Mouse (Mus musculus) ES-Bruce4 (cell line): ENCODE measurements around the gene Dhx57.

Experiments
- CTCF ChIP-seq: IDR thresholded peaks from one replicate; pipeline ENCODE4 v1.8.1; 2011; ENCODE audit warnings: low read depth, low read length
- POLR2A ChIP-seq: IDR thresholded peaks from one replicate; pipeline ENCODE4 v1.8.1; 2011; ENCODE audit warnings: low read length; ENCODE audit not compliant: insufficient read depth

DNA sequence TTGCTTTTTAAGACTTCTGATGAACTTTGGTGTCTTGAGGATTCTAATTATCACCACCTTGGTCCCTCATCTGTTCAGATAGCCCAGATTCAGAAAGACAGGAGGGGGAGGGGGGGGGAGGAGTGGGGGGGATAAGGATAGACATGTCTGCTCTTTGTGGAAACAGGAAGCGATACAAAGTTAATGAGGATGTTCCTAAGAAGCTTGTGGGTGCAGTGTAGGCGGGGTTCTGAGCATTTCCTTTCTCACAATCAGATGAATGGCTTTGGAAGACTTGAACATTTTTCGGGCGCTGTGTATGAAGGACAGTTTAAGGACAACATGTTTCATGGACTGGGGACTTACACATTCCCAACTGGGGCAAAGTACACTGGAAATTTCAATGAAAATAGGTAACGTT is 5.0 kb upstream of the Dhx57 start:
- no peak for TF ChIP-seq CTCF
- TF ChIP-seq POLR2A: no peak
